Mouse (Mus musculus) ovary, postnatal 36 days (tissue): Measurements from ENCODE around the gene Ccdc14.
A peak's percentile ranks its signal among the peaks of the same experiment; 100 is the strongest.
"Not testable (repeated sequence)": the region's sequence is repeated elsewhere in the genome, so short reads cannot be mapped to it uniquely, and the experiment has no call there.

Experiments
- DNase-seq: peaks from one replicate; pipeline ENCODE4 v3.0.0; 2022; ENCODE audit warnings: low spot score, mixed read lengths

The Ccdc14 gene

DNA sequence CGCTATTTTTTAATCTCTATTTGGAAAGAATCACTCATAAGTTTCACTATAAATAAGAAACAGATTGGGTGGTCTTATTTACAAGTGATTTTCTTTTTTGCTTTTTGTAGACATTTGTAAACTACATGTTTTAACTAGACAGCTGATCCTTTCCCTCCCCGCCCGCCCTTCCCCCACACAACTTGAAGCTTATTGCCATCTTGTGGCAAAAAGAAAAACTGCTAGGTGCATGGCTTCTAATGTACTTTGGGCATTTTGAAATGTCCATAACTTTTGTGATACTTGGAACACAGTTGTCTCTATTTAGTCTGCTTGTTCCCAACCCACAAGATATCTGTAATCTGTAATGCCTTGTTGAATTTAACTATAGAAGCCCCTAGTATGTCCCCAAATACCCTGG, 21.1 kb downstream of the Ccdc14 start:
- no peak for DNase-seq

DNA sequence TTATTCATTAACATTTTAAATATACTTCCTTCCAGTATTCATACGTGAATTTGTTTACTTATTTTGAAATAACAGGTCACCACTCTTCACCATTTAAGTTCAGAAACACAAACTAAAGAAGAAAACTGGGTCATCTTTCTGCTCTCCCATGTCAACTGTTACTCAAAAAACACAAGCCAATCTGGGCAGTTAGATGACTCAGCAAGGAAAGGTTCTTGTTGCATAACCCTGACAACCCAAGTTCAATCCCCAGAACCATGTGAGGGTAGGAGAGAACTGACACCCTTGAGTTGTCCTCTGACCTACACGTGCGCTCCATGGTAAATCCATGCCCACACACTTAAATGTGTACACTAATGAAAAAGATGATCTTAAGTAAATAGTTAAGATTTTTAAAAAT, 34.7 kb downstream of the Ccdc14 start:
- no peak for DNase-seq

DNA sequence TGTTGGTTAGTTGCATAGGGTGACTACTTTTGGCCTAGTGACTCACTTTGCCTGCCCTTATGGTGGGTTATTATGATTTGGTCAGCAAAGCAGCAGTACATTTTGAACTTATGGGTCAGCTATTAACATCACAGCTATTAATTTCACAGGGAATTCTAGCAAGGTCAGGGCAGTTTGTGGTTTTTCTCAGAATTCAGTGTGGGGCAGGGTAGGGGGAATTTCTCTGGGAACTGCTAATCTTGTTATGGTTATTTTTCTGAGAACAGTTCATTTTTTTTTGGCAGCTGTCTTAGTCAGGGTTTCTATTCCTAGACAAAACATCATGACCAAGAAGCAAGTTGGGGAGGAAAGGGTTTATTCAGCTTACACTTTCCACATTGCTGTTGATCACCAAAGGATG, 38.2 kb downstream of the Ccdc14 start:
- not testable (repeated sequence) for DNase-seq

DNA sequence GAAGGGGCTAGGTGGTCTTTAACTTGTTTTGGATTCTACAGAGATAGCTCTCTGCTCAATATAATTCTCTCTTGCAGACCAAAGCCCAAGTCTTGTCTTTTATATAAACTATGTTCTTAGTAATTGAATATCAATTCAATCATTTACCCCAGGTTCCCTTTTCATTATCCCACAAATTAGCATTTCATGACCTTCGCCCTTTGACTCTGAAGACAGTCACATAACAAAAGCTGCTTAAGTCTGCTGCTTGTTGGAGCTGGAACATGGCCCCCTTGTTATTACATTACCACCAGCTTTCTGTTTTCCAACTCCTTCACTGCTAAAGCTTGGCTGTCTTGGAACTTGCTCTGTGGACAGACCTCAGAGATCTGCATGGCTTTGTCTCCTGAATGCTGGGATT, 39.0 kb downstream of the Ccdc14 start:
- no peak for DNase-seq

DNA sequence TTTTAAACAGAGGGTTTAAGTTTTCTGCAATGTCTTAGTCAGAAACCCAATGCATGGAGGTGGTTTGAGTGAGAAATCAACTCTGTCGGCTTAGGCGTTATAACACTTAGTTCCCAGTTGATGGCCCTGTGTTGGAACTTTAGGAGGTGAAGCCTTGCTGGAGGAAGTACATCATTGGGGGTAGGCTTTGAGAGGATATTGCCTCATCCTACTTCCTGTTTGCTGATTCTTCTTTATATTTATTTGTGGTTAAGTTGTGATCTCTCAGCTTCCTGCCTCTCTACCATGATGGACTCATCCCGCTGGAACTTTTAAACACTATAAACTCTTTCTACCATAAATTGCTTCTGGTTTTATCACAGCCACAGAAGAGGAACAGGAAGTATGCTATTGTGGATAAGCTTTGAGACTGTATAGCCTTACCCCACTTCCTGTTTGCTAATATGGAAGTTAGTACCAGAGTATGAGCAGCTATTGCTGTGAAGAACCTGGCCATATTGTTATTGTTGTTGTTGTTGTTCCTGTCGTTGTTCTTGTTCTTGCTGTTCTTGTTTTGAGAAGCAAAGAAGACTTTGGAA, 48.3 kb downstream of the Ccdc14 start:
- no peak for DNase-seq

DNA sequence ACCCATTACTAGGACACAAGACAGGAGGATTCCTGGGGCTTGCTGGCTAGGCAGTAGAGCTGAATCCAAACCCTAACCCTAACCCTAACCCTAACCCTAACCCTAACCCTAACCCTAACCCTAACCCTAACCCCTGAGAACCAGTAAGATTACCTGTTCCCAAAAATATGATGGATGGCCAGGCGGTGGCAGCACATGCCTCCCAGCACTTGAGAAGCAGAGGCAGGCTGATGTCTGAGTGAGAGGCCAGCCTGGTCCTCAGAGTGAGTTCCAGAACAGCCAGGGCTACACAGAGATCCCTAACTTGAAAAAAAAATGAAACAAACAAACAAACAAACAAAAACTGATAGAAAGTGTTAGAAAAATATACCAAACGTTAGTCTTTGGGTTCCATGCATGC, 52.5 kb downstream of the Ccdc14 start:
- DNase-seq: no peak

DNA sequence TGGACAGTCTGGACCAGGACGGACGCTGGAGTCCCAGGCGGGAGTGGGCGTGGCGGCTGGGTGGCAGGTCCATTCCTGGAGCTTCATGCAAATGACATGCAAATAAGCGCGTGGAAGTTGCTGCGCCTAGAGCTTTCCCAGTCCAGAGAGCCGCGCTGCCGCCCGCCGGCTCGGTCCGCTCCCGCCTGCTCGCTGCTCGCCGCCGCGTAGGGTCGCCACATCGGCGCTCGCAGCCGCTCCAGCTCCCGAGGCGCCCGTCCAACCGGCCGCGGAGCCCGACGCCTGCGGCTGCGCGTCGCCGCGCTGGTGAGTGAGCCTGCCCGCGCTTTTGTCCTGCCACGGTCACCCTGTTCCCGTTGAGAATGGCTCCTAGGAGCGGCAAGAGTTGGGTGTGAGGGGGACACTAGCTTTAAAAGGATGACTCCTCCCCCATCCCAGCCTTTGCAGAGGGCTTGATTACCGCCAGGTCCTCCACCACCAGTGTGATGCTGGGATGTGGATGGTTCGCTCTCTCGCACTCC, 54.7 kb downstream of the Ccdc14 start, which contains the start of gene Mylk:
Gene Mylk, plus strand, starts transcription at position 146 of the 521 bp plus-strand sequence.
- peak; percentile 88 for DNase-seq

DNA sequence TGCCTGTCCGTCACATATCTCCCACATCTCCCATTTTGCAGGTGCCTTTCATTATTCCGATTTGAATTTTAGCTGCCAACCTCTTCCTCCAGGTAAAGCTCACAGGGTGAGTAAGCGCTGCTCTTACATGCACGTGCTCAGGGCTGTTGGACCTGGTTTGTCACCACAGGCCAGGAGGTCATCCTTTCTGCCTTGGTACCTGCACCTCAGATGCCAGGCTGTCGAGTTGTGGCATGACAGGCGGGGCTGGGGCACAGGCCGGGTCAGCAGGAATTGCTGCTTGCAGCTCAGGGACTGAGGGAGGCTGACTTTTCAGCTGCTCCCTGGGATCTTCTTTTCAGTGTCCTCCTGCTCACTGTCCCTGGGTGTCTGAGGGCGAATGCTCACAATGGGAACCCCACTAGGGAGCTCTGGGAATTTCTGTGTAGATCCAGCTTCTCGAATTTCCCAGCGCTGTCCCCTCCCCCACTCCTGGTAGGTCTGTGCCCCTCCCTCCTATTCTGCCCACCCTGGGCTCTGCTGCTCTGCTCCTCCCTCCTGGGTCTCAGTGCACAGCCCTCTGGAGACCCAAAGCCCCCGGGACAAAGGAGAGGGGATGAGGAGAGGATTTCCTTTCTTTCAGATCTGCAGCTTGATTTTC, 57.8 kb downstream of the Ccdc14 start:
- no peak for DNase-seq

DNA sequence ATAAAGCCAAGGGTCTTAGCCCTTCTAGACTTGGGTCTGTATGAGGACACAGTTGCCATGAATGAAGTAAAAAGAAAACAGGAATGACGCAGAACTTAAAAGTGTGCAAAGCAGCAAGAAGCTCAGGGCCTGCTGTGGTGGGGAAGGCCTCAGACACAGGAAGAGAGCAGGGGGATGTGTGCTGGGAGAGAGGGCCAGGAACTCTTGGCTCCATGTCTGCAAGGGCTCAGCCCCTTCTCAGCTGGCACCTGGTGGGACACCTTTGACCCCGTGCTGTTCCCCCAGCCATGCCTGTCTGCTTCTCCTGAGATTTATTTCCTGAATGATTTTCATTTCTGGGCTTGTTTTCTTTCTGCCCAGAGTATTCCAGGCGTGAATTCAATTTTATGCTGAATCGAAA, 59.1 kb downstream of the Ccdc14 start:
- peak; percentile 10 for DNase-seq

DNA sequence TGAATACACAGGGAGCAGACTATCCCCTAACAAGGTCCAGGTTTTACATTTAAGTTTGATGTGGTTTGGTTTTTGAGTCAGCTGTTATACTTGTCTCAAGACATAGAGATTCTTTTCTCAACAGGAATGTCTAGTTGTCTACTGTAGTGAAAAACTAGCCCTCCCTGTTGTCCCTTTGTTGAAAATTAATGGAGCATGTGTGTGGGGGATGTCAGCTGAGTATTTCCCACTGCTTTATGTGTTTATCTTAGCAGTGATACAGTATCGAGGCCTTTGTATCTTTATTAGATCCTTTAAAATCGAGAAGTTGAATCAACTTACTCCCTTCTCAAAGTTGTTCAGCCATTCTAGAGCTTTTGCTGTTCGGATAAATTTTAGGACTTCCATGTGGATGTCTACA, 61.6 kb downstream of the Ccdc14 start:
- DNase-seq: no peak

DNA sequence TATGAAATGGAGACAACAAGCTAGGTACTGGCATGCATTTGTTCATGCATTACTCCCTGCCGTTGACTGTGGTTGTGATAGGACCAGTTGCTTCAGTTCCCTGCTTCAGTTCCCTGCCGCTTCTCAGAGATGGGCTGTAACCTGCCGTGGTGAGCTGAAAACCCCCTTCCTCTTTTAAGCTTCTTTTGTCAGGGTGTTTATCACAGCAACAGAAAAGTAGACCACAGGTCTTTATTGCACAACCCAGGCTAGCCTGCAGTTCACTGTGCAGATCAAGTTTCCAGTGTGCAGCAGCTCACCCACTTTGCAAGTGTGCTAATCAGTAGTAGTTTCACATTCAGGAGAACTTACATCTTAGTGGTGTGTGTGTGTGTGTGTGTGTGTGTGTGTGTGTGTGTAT, 62.6 kb downstream of the Ccdc14 start:
- no peak for DNase-seq

DNA sequence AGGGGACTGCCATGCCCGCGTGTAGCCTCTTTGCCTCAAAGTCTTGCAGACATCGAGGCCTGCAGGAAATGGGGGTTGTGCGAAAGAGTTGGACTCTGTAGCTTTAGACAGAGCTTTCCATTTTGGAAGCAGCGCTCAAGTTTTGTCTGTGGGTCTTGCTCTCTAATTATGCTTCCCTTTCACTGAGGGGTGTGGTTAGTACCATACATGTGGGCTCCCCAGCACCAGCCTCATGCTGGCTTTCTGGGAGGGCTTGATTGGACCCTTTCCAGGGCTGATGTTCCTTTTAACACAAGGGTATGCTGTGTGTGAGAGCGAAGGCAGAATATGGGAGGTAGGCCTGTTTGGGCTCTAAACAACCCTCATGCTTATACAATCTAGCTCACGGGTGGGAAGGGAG, 66.6 kb downstream of the Ccdc14 start:
- no peak for DNase-seq

DNA sequence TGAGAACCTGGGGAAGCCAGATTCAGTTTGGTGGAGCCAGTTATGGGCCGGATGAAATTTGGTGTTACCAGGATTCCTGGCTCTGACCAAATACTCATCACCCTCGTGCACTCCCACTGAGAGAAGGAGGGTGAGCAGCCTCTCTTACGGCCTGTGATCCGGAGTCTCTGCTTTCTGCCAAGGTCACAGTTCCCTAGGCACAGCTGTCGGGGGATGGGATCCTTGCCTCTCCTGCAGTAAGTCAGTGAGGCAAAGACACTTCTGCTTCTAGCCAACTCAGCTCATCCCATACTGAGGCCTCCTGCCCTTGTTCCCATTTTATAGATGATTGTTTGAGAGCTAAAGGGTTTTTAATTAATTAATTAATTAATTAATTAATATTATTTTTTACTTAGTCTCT, 67.8 kb downstream of the Ccdc14 start:
- no peak for DNase-seq

DNA sequence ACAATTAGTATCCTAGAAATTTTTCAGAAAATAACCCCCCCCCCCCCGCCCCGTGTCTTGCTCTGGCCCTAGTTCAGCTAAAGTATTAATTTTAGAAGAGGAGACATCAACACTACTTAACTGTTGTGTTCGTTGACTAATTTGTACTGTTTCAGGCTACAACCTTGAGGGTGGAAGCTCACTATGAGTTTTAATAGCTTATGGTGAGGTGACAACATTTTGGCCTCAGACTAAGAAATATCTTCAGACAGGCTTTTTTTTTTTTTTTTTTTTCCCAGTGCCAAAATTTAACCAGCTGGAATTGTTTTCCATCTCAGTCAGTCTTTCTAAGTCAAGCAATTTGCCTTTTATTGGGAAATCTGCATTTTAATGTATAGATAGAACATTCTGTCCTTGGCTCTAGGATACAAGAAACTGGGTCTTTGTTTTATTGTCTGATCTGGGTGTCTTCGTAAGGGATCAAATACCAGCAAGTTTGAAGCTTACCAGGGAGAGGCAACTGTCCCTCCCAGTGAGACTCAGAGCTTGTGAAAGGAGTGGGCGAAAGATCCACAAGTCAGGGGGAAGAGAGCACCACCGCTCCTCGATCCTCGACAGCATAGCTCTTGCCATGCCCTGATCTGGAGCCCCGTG, 73.7 kb downstream of the Ccdc14 start:
- DNase-seq: no peak

DNA sequence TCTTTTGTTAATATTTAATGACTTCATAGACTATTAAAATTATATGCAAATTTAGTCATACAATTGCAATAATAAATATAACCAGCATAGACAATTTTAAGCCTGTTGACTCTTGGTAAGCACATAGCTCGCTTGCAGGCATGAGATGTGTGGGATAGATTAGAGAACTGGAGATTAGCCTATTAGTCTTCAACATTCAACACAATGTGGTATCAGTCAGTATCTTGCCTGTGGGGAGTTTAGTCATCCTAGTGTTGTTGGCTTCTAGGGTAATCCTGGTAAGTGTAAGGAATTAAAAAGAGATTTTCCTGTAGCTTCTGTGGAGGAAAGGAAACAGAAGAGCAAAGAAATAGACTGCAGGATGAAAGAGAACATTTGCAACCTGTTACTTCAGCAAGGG, 75.2 kb downstream of the Ccdc14 start:
- DNase-seq: no peak

DNA sequence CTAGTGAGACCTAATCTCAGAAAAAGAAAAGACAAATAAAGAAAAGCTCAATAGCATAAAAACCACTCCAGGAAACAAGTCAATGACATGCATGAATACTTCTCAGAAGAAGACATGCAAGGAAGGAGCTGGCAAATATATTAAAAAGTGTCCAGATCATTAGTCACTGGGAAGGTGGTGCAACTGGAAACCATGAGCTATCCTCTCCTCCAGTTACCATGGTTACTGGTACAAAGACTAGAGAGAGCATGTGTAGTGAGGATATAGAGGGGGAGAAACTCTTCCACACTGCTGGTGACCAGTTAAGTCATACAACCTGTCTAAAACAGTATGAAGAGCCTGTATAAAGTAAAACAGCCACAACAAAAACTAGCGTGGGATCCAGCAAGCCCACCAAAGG, 75.8 kb downstream of the Ccdc14 start:
- DNase-seq: no peak

DNA sequence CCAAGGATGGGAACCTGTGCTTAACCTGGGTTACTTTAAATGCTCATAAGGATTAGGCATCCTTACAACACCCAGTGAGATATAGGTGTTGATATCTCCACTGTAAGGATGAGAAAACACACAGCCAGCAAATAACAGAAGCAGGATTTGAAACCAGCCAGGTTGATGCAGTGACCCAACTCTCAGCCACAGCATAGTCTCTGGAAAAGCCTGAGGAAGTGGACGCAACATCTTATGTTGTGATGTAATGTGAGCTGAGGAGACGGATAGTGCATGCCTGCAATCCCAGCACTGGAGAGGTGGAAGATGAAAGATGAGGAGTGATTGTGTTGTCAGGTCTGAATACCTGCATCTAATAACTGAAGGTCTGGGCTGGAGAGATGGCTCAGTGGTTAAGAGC, 77.0 kb downstream of the Ccdc14 start:
- no peak for DNase-seq

DNA sequence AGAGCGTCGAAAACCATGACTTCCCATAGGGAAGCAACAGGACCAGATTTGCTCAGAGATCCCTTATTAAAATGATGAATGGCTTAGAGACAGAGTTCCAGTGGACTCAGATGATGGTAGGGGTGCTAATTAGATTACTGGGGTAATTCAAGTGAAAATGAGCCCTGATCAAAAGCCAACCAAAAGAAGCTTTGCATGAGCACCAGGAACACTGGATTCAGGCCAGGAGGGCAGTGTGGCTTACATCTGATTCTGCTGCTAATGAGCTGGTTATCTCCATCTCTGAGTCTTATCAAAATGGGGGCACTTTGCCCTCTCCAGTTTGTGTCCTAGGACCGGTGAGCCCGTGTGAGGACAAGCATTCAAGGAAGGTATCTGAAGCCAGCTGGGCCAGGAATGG, 78.0 kb downstream of the Ccdc14 start:
- DNase-seq: no peak

DNA sequence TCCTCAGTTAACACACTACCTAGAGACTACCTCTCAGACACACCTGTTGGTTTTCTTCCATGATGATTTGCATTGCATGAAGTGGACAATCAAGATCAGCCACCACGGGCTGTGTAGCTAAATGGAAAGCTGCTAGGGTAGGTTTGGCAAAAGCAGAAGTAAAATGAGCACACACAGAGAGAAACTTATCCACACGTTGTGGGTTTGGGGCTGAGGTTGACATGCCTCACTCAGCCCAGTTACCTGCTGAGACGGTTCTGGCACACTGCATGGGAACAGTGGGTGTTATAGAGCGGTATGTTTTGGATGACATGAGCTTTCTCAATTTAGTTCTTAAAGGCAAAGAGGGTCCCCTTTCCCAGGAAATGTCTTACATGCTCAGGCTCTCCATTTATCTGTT, 79.7 kb downstream of the Ccdc14 start:
- DNase-seq: no peak

DNA sequence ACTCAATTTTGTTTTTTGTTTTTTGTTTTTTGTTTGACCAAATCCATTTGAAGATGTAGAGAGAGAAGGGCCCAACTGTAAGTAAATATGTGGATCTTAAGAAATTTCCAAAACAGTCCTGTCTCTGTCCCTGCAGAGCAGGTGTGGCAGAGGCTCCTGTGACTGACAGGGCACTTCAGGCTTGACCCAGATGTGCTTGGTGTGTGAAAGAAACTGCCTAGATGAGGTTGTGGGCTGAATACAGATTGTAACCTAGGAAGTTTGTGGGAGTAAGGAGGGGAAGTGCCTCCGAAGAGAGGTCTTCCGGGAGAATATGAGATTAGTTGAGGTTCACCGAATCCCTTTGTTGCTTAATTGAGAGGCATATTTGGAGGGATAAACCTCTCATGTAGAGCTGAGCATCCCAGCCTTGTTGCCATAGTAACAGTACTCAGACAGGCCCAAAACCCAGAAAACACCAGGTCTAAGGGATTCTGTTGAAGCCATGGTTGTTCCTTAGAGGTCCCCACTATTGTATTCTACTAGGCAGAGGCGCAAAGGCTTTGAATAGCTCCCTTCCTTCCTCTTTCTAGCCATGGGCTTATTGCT, 82.1 kb downstream of the Ccdc14 start:
- DNase-seq: no peak
